Mouse (Mus musculus): ENCODE measurements around the gene Apoe.

Gene Apoe

GRCm38 (mm10) chr7:19698907-19699826, at the start of gene Apoe:
Apoe (minus strand) TSS chr7:19699188.
- in situ Hi-C loops (cut with MboI, MseI): no loop called here

GRCm38 (mm10) chr7:19747420-19748218, 48.6 kb upstream of the Apoe start:
- in situ Hi-C loops (cut with MboI, MseI): no loop called here

- in situ Hi-C loops (cut with MboI, MseI): no loop called here
Observed at GRCm38 (mm10) chr7:19746426-19747201, 47.6 kb upstream of the Apoe start.

- in situ Hi-C loops (cut with MboI, MseI): no loop called here
Observed at GRCm38 (mm10) chr7:19745971-19746370, 47.0 kb upstream of the Apoe start.

- in situ Hi-C loops (cut with MboI, MseI): loop anchor here in 1 of 2 experiments (5.0 kb wide), 1 partner anchor 67 kb away; the partner anchor contains the start of gene Apoc2
Observed at GRCm38 (mm10) chr7:19744590-19745385, 45.8 kb upstream of the Apoe start.

- in situ Hi-C loops (cut with MboI, MseI): loop anchor here in 1 of 2 experiments (5.0 kb wide), 1 partner anchor 66 kb away; the partner anchor contains the start of gene Apoc2
Observed at GRCm38 (mm10) chr7:19743791-19744190, 44.8 kb upstream of the Apoe start.

- in situ Hi-C loops (cut with MboI, MseI): loop anchor here in 1 of 2 experiments (5.0 kb wide), 1 partner anchor 65 kb away; the partner anchor contains the start of gene Apoc2
Observed at GRCm38 (mm10) chr7:19742468-19742867, 43.5 kb upstream of the Apoe start.

- in situ Hi-C loops (cut with MboI, MseI): loop anchor here in 1 of 2 experiments (5.0 kb wide), 1 partner anchor 64 kb away; the partner anchor contains the start of gene Apoc2
Observed at GRCm38 (mm10) chr7:19741329-19742031, 42.5 kb upstream of the Apoe start.

GRCm38 (mm10) chr7:19740269-19740668, 41.3 kb upstream of the Apoe start:
- in situ Hi-C loops (cut with MboI, MseI): loop anchor here in 1 of 2 experiments (5.0 kb wide), 1 partner anchor 63 kb away; the partner anchor contains the start of gene Apoc2

GRCm38 (mm10) chr7:19738771-19739170, 39.8 kb upstream of the Apoe start:
- in situ Hi-C loops (cut with MboI, MseI): loop anchor here in 1 of 2 experiments (10.0 kb wide), 1 partner anchor 834 kb away; no protein-coding TSS in a partner anchor

GRCm38 (mm10) chr7:19736389-19737057, 37.5 kb upstream of the Apoe start:
- in situ Hi-C loops (cut with MboI, MseI): loop anchor here in 1 of 2 experiments (10.0 kb wide), 1 partner anchor 832 kb away; no protein-coding TSS in a partner anchor

- in situ Hi-C loops (cut with MboI, MseI): loop anchor here in 1 of 2 experiments (10.0 kb wide), 1 partner anchor 829 kb away; no protein-coding TSS in a partner anchor
Observed at GRCm38 (mm10) chr7:19734178-19734666, 35.2 kb upstream of the Apoe start.

GRCm38 (mm10) chr7:19726541-19726940, 27.6 kb upstream of the Apoe start:
- in situ Hi-C loops (cut with MboI, MseI): no loop called here

GRCm38 (mm10) chr7:19724167-19724566, 25.2 kb upstream of the Apoe start:
- in situ Hi-C loops (cut with MboI, MseI): no loop called here

GRCm38 (mm10) chr7:19722754-19723195, 23.8 kb upstream of the Apoe start:
- in situ Hi-C loops (cut with MboI, MseI): no loop called here

- in situ Hi-C loops (cut with MboI, MseI): loop anchor here in 1 of 2 experiments (5.0 kb wide), 1 partner anchor 58 kb away; no protein-coding TSS in a partner anchor
Observed at GRCm38 (mm10) chr7:19719200-19719599, 20.2 kb upstream of the Apoe start.

GRCm38 (mm10) chr7:19718297-19718952, 19.4 kb upstream of the Apoe start:
- in situ Hi-C loops (cut with MboI, MseI): loop anchor here in 1 of 2 experiments (5.0 kb wide), 1 partner anchor 59 kb away; no protein-coding TSS in a partner anchor

- in situ Hi-C loops (cut with MboI, MseI): loop anchor here in 1 of 2 experiments (5.0 kb wide), 1 partner anchor 60 kb away; no protein-coding TSS in a partner anchor
Observed at GRCm38 (mm10) chr7:19717346-19717745, 18.4 kb upstream of the Apoe start.

Data from T-helper 17 cell (primary cell).